Mouse (Mus musculus) retina, postnatal 1 day (tissue): ENCODE data around the gene Gm37419.

Source experiments
- DNase-seq: peaks from one replicate; pipeline ENCODE4 v3.0.0-alpha.2; 2012

Gm37419 gene

GRCm38 (mm10) chr16:23988466-23989208 is at the start of gene Gm37419, which contains the start of gene Bcl6:
Gene Gm37419, plus strand, starts transcription at chr16:23988482.
Gene Bcl6, minus strand, starts transcription at chr16:23988852.
- peak; percentile 94 for DNase-seq

GRCm38 (mm10) chr16:23944801-23945200 is 43.5 kb upstream of the Gm37419 start:
- peak; percentile 30 for DNase-seq

- DNase-seq: no peak
These were observed 40.6 kb upstream of the Gm37419 start for GRCm38 (mm10) chr16:23947654-23948053.

- no peak for DNase-seq
These were observed 36.1 kb upstream of the Gm37419 start for GRCm38 (mm10) chr16:23952101-23952727.

GRCm38 (mm10) chr16:23953189-23953958 is 34.9 kb upstream of the Gm37419 start:
- peak; percentile 79 for DNase-seq

GRCm38 (mm10) chr16:23953959-23954260 is 34.4 kb upstream of the Gm37419 start:
- no peak for DNase-seq

GRCm38 (mm10) chr16:23958938-23959337 is 29.3 kb upstream of the Gm37419 start:
- DNase-seq: no peak

GRCm38 (mm10) chr16:23962401-23962800 is 25.9 kb upstream of the Gm37419 start:
- DNase-seq: no peak

- DNase-seq: peak; percentile 44
These were observed 24.2 kb upstream of the Gm37419 start for GRCm38 (mm10) chr16:23963896-23964668.

GRCm38 (mm10) chr16:23964706-23965367 is 23.4 kb upstream of the Gm37419 start:
- DNase-seq: no peak

- no peak for DNase-seq
These were observed 22.2 kb upstream of the Gm37419 start for GRCm38 (mm10) chr16:23966066-23966465.

- no peak for DNase-seq
These were observed 21.0 kb upstream of the Gm37419 start for GRCm38 (mm10) chr16:23967301-23967700.

- no peak for DNase-seq
These were observed 19.4 kb upstream of the Gm37419 start for GRCm38 (mm10) chr16:23968888-23969287.

- DNase-seq: no peak
These were observed 18.4 kb upstream of the Gm37419 start for GRCm38 (mm10) chr16:23969919-23970318.

- peak; percentile 52 for DNase-seq
These were observed 16.0 kb upstream of the Gm37419 start for GRCm38 (mm10) chr16:23972126-23972740.

GRCm38 (mm10) chr16:23972901-23973300 is 15.4 kb upstream of the Gm37419 start:
- DNase-seq: peak; percentile 52

- no peak for DNase-seq
These were observed 14.5 kb upstream of the Gm37419 start for GRCm38 (mm10) chr16:23973635-23974367.

- DNase-seq: no peak
These were observed 12.1 kb upstream of the Gm37419 start for GRCm38 (mm10) chr16:23976196-23976595.

GRCm38 (mm10) chr16:23977732-23978131 is 10.6 kb upstream of the Gm37419 start:
- no peak for DNase-seq

GRCm38 (mm10) chr16:23978495-23978894 is 9.8 kb upstream of the Gm37419 start:
- DNase-seq: no peak

GRCm38 (mm10) chr16:23979446-23979845 is 8.8 kb upstream of the Gm37419 start:
- no peak for DNase-seq
